Mouse (Mus musculus): ENCODE measurements around the gene Syngap1. TPM values are rescaled to one million over a fixed set of nuclear protein-coding genes. Genes with fewer than 3 reads are reported as not detected.
"Not testable (repeated sequence)": the region's sequence is repeated elsewhere in the genome, so short reads cannot be mapped to it uniquely, and the experiment has no call there.

Syngap1 gene
- total RNA-seq, 1 experiment from 2014 or later = 26.7 TPM

DNA sequence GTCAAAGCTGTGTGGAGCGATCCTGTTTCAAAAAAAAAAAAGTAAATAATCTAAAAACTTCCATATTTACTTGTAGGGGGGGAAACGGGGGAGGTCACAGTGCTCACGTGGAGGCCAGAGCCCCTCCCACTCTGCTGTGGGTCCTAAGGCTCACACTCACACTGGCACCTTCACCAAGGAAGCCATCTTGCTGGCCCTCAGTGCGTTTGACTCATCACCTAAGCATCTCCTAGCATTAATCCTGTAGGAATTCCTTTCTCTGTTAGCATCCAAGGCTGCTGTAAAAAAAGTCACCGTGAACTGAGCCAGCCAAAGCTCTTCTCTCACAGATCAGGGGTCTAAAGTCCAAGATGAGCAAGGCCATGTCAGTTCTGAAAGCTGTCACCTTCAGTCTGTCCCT lies 15.3 kb downstream of the Syngap1 start:
- DNase-seq = no peak

DNA sequence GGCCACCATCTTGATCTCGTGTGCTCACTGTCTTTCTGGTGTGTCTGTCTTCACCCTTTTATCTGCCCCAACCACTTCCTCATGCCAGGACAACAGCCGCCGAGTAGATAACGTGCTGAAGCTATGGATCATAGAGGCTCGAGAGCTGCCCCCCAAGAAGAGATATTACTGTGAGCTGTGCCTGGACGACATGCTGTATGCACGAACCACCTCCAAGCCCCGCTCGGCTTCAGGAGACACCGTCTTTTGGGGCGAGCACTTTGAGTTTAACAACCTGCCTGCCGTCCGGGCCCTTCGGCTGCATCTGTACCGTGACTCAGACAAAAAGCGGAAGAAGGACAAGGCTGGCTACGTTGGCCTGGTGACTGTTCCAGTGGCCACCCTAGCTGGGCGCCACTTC lies 15.8 kb downstream of the Syngap1 start:
- no peak for DNase-seq

DNA sequence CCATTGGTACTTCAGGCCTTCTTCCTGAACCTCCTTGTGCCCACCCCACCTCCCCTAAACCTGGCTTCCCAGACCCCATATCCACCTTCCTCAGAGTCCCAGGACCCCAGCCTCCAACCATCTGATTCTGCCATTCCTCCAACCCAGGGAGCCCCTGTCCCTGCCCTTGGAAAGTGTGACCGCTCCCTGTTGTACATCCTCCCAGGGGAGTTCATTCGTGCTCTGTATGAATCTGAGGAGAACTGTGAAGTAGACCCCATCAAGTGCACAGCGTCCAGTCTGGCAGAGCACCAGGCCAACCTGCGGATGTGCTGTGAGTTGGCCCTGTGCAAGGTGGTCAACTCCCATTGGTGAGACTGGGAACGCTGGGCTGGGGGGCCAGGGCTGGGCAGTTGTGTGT lies 16.8 kb downstream of the Syngap1 start:
- no peak for DNase-seq

DNA sequence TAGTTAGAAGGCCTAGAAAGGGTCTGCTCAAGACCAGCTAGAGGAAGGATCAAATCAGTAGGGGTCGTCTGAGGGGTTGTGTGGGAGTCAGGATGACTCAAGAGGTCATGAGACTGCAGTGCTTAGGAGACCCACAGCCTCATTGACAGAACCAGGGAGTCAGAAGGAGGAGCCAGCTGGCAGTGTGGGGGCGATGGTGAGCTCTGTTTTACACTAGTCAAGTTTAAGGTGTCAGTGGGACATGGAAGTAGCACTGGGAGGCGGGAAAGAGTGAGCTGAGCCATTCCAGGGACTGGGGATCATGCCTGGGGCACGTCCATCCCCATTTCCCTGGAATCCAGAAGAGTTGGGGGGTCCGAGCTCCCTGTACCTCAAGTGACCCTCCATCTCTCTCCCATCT lies 17.8 kb downstream of the Syngap1 start:
- no peak for DNase-seq

DNA sequence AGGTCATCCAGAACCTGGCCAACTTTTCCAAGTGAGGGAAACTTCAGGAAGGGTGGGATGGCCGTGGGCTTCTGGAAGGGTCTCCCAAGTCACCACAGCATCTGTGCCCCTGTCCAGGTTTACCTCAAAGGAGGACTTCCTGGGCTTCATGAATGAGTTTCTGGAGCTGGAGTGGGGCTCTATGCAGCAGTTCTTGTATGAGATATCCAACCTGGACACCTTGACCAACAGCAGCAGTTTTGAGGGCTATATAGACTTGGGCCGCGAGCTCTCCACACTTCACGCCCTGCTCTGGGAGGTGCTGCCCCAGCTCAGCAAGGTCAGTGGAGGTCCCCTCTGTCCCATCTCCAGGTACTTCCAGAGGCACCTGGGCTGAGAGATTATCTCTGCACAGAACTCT lies 18.8 kb downstream of the Syngap1 start:
- DNase-seq = no peak

DNA sequence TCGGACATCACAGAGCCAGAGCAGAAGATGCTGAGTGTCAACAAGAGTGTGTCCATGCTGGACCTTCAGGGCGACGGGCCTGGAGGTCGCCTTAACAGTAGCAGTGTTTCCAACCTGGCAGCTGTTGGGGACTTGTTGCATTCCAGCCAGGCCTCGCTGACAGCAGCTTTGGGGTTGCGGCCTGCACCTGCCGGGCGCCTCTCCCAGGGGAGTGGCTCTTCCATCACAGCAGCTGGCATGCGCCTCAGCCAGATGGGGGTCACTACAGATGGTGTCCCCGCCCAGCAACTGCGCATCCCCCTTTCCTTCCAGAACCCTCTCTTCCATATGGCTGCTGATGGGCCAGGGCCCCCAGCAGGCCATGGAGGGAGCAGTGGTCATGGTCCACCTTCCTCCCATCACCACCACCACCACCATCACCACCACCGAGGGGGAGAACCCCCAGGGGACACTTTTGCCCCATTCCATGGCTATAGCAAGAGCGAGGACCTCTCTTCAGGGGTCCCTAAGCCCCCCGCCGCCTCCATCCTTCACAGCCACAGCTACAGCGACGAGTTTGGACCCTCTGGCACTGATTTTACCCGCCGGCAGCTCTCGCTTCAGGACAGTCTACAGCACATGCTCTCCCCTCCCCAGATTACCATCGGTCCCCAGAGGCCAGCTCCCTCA lies 20.7 kb downstream of the Syngap1 start:
- no peak for DNase-seq

DNA sequence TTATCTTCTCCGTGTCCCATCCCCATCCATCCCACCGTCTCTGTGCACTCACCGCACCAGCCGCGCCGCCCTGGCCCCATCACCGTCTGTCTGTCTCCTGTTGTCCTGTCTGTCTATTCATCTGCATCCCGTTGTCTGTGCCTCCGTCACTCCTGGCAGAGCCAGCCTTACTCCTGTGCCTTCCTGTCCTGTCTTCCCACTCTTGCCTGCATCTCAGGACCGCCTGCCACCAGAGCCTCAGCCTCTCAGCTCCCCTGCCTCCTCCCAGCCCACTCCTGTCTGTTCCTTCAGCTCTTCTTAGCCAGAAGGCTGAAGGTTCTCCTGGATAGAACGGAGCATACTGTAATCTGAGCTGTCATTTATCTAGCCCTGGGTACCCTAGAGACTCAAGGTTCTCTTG lies 25.9 kb downstream of the Syngap1 start:
- no peak for DNase-seq

DNA sequence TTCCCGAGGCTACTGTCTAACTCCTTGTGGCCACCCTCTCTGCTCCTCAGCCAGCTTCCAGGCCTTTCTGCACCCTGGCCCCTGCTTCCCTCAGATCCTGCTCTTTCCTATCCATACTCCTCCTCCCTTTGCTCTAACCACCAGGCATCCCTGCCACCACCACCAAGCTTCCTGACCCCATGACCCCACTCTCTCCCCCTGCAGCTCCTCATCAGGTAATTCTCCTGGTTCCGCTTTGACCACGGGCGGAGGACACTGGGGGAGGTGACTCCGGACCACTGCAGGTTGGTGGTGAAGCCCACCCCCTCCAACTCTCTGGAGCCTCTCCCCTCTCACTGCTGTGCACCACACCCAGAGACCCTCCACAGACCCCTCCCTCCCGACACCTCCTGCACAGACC lies 26.4 kb downstream of the Syngap1 start:
- no peak for DNase-seq

DNA sequence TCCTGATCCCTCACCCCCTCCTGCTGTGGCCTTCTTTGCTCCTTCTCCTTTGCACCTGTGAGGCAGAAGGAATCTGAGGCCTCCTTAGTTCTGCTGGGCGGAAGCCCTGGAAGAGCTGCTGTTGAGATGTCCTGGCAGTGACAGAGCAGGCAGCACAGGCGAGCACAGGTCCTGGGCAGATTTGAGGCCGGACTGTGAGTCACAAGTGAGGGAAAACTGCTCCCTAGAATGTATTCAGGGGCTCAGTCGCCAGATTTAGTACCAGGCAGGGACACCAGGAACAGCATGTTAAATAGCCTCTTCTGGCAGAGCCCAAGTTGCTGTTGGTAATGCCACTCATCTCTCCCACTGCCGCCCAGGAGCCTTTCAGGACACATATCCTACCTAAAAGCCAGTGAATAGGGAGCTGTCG lies 27.2 kb downstream of the Syngap1 start:
- no peak for DNase-seq

DNA sequence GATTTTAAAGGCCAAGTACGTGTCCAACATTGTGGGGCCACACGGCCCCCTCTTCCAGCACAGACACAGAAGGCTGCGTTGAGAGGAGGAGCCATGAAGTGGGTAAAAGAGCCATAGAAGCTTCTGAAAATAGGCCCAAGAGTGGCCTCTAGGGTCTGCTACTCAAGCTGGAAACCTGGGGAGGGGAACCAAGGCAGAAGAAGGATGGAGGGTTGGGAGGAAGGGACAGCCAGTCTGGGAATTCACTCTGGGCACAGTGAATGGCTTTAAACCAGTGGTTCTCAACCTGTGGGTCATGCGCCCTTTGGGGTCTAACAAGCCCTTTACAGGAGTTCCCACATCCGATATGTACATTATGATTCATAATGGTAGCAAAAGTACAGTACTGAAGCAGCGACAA lies 28.2 kb downstream of the Syngap1 start:
- no peak for DNase-seq

DNA sequence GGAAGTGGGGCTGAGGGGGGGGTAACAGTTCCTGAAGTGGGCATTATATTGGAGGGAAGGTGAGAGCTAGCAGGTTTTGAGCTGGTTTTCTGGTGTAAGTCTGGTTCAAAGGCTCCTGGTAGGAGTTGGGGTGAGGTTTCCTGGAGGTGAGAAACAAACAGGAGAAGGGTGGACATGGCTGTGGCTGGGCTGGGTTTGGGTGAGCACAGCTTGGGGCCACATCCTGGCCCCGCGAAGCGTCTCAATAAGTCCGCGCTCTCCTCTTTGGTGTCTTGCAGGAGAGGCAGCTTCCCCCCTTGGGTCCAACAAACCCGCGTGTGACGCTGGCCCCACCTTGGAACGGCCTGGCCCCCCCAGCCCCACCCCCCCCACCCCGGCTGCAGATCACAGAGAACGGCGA lies 29.2 kb downstream of the Syngap1 start:
- DNase-seq = no peak

DNA sequence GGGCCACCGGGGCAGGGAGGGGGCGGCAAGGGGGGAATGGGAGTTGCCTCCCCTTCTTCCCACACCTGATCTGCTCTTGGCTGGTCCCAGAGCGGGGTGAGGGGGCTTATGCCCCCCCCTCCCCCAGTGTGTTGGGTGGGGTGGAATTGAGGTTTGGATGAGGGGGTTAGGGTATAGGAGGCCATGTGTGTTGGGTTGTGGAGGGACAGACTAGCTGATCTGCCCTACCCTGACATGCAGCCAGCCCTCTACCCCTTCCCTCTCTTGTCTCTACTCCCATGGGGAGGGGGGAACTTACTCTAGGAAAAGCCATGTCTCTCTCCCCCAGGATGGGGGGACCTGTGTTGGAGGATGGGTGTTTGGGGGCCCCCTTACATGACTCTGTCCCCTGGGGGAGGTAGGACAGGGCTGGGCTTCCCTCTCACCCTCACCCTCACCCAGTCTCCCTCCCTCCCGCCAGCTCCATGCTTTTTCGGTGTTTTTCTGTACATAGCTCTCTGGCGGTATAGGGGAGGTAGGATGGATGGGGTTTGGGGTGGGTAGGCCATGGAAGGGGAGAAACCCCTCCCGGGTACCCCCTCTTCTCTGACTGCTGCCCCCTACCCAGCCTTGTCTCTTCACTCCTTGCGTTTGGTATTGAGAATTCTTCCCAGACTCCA lies 30.3 kb downstream of the Syngap1 start:
- DNase-seq = no peak

DNA sequence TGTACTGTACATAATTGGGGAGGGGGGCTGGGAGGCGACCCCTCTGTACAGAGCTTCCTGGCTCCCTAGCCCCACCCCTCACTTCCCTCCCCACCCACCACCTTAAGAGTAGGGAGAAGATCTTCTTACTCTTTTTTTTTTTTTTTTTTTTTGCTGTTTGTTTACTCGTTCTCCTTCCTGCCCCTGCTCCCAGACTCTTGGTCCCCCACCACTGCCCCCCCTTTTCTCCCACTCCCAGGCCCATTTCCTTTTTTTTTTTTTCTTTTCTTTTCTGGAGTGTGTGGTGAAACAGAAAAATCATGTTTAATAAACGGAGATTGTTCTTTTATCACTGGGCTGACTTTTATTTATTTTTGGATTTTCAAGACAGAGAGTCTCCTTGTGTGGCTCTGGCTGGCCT lies 31.1 kb downstream of the Syngap1 start:
- DNase-seq = no peak

DNA sequence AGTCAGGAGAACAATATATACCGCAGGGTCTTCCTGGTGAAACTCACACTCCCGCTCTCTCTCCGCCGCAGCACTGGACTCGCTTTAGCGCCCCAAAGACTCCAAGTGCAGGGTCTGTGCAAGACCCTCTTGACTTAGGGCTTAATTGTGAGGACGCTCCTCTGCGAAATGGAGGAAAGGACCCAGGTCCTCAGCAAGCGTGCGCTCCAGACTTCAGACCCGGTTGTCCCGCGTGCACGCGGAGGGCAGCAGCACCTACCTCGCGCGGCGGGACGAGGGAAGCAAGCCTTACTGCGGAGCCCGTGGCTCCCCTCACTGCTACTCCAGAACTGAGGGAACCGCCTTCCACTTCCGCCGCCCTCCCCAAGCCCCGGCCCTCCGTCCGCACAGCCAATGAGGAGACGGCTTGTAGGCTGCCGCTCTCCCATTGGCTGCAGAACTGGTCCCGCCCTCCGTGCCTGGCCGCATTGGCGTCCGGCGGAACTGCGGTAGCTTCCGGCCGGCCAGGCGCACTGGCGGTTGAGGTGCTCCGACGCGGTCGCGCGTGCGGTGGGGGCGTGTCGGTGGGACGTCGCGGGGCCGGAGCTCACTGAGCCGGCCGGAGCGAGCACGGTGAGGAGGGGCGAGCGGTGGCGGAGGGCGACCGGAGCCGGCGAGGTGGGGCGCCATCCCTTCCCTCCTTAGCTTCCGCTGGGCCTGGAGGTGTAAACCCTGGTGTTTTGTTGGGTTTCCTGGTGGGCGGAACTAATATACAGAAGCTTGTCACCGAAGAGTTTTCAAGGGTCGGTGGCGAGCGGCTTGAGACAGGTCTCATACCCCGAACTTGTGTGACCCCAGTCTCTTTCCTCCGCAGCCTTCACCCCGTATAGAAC lies 31.9 kb downstream of the Syngap1 start, which contains the start of gene Zbtb9:
Gene Zbtb9 (plus strand): TSS at position 465 of the 872 bp plus-strand sequence.
- peak; percentile 96 for DNase-seq

DNA sequence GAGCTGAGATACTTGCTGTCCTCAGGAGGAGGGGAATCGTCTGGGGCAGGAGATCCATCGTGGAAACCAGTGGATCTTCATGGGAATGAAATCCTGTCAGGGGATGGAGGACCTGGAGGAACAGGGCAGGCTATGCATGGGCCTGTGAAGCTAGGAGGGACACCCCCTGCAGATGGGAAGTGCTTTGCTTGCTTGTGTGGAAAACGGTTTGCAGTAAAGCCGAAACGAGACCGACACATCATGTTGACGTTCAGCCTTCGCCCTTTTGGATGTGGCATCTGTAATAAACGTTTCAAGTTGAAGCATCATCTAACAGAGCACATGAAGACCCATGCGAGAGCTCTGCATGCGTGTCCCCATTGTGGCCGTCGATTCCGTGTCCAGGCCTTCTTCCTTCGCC lies 33.5 kb downstream of the Syngap1 start:
- DNase-seq = no peak

DNA sequence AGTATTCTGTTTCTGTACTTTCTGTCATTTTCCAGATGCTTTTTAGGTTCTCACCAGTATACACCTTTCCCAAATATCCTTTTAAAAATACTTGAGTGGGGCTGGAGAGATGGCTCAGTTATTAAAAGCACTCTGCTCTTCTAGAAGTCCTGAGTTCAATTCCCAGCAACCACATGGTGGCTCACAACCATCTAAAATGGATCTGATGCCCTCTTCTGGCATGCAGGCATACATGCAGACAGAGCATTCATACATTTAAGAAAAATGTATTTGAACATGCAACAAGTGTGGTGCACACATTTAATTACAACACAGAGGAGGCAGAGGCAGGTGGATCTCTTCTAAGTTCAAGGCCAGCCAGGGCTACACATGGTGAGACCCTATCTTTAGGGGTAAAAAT lies 34.4 kb downstream of the Syngap1 start:
- DNase-seq = no peak

DNA sequence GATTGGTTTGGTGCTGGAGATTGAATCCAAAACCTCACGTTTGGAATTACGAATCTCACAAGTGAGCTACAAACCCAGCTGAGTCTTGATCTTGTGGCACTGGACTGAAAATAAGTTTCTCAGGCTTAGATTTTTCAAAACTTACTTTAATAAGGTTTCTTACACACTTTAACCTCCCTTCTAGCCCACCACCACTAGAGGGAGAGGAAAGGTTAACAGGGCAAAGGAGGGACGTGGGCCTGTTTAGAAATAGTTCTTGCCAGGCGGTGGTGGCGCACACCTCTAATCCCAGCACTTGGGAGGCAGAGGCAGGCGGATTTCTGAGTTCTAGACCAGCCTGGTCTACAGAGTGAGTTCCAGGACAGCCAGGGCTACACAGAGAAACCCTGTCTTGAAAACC lies 36.3 kb downstream of the Syngap1 start:
- not testable (repeated sequence) for DNase-seq

DNA sequence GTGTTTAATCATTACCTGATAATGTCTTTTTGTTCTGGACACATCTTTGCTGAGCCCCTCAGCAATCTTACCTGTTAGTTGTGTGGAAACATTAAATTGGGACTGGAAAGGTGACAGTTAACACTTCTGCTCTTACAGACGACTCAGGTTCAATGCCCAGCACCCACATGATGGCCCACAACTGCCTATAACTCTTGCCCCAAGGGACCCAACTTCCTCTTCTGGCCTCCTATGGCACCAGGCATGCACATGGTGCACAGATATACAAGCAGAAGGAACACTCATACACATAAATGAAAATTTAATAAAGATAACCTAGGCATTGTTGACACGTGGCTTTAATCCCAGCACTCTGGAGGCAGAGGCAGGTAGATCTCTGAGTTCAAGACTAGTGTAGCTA lies 38.4 kb downstream of the Syngap1 start:
- no peak for DNase-seq

DNA sequence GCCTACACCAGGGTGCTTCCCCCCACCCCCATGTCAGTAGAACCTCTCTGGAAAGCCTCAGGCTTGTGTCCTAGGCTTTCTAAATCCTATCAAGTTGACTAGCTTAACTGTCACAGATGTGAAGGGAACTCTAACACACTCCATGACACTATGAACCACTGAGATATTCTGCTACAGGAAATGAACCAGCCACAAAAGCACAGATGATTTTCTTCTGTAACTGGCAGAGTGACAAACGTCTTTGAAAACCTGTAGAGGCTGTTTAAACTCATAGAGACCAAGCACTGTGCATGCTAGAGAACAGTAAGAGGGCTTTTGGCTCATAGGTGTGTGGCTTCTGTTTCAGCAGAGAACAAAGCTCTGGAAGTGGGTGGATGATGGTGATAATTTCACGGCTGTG lies 40.0 kb downstream of the Syngap1 start:
- no peak for DNase-seq

DNA sequence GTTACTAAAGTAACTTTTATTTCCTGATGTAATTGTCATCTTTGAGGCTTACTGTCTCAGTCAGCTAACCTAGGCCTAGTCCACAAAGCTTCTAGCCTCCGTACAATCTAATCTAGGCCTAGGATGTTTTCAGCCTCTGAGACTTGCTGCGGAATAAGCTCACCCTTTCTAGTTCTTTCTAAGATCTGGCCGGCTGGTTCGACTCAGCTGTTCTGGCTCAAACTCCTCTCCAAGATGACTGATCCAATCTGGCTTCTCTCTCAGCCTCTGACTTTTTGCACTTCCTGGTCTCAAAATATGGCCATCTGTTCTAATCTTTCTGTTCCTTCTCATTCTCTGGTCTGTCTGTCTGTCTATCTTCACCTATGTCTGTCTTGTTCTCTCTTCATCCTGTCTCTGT lies 42.3 kb downstream of the Syngap1 start:
- DNase-seq = no peak

DNA sequence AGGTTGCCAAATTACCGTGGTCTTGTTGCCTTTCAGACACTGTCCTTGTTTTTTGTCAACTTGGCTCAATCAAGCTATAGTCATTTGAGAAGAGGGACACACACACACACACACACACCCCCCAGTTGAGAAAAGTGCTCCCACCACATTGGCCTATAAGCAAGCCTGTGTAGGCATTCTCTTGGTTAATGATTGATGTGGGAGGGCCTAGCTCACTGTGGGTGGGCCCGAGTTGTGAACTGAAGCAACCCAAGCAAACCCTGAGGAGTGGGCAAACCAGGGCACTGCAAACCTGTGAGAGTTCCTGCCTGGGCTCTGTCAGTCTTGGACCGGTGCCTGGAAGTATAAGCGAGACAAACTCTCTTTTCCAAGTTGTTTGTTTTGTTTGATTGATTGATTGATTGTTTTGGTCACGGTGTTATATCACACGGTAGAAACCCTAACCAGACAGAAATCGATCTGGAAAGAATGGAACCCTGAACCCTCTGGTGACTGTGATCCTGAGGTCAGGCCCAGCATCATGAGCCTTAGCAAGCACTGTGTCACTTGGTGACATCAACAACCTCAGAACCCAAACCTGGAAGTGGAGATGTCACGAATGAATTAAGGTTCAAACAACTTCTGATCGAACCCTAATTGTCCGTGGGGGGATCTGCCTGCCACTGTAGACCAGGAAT lies 44.6 kb downstream of the Syngap1 start:
- no peak for DNase-seq

DNA sequence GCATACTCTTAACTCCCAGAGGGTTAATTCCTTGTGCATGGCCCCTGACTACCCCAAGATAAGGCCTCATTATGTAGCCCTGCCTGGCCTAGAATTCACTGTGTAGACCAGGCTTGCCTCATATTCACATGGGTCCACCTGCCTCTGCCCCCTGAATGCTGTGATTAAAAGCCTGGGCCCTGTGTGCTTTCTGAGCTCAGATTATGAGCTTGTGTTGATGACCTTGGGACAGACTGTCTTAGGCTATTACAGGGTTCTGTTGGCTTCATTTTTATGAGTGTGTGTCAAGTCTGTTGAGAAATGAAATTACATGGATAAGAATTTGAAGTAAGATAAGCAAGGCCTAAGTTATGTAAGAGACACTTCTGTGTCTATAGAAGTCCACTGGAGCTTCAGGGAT lies 49.5 kb downstream of the Syngap1 start:
- DNase-seq = no peak

DNA sequence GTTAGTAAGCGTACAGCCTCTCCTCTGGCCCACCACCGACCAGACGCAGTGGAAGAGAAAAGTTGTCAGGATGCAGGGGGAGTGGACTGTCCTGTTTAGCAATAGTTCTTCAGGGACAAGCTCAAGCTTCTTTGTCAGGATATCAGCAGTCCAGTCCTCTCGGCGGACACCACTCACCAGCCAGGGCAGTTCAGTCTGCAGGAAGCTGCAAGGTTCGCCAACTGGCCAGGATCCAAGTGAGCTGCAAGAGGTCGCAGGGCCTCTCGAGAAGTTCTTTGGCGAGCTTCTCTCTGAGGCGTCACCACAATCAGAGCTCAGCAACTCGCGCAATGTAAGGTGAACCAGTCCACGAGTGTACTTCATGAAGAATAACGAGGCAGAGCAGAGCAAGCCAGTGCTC lies 53.4 kb downstream of the Syngap1 start:
- peak; percentile 70 for DNase-seq

Measured in adrenal gland, postnatal 25 days (tissue).